Mouse (Mus musculus): ENCODE measurements around the gene Cxcl16. TPM values are rescaled to one million over a fixed set of nuclear protein-coding genes. Genes with fewer than 3 reads are reported as not detected.
A peak's percentile ranks its signal among the peaks of the same experiment; 100 is the strongest.
"Not testable (repeated sequence)": the region's sequence is repeated elsewhere in the genome, so short reads cannot be mapped to it uniquely, and the experiment has no call there.

Cxcl16 gene
- total RNA-seq, 2 experiments from 2014 or later, result 0.68 to 0.91 TPM

GRCm38 (mm10) chr11:70453261-70454044 is 6.3 kb downstream of the Cxcl16 start:
- DNase-seq, result no peak
- intact Hi-C loops (cut with DNase I), result loop anchor here (5.0 kb wide), 1 partner anchor 54 kb away; the partner anchor contains the start of gene Tm4sf5

- intact Hi-C loops (cut with DNase I), result loop anchor here (5.0 kb wide), 1 partner anchor 55 kb away; the partner anchor contains the start of gene Tm4sf5
- DNase-seq, result peak; percentile 98
These were observed 7.8 kb downstream of the Cxcl16 start, which contains the start of gene Med11 for GRCm38 (mm10) chr11:70451797-70452498. TSS of gene Med11 (plus strand) at chr11:70451919.

- intact Hi-C loops (cut with DNase I), result loop anchor here (5.0 kb wide), 1 partner anchor 56 kb away; the partner anchor contains the start of gene Tm4sf5
- DNase-seq, result no peak
These were observed 8.9 kb downstream of the Cxcl16 start for GRCm38 (mm10) chr11:70450926-70451325.

GRCm38 (mm10) chr11:70447373-70447772 is 12.4 kb downstream of the Cxcl16 start:
- DNase-seq, result no peak
- intact Hi-C loops (cut with DNase I), result loop anchor here (10.0 kb wide), 1 partner anchor 157 kb away; no protein-coding TSS in a partner anchor

DNA sequence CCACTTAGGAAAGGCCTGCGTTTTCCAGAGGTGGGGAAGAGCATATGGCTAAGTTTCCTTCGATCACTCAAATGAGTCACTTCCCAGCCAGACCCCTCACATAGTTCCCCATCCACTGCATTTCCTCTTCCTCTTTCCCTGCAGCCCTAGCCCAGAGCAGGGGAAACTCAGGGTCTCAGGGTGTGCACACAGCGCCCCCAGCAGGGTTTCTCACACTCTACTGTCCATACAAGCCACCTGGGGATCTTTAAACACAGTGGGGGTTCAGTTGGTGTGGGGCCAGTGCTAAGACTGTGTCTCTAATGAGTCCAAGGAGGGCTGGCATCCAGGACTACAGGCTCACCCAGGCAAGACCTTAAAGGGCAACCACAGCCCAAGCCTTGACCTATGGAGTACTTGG is 13.0 kb downstream of the Cxcl16 start:
- no peak for DNase-seq

DNA sequence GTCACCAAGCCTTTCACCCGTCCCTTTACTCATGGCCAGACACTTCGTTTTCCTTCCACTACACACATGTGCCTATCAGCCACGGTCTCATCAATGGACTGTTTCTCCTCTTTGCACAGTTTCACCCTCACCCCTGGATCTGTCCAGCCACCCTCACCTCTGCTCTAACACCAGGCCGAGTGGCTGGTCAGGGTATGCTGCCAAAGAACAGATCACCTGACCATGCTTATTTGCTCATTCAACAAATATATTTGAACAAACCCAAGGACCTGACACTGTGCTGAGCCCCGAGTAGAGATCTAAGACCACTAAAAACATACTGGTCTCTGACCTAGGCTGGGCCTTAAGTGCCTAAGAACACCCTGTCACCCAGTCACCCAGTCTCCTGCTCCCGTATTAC is 15.1 kb downstream of the Cxcl16 start:
- intact Hi-C loops (cut with DNase I), result loop anchor here (10.0 kb wide), 1 partner anchor 160 kb away; no protein-coding TSS in a partner anchor
- no peak for DNase-seq

More for the DNA sequence above, 13.0 kb downstream of the Cxcl16 start:
- intact Hi-C loops (cut with DNase I), result loop anchor here (10.0 kb wide), 1 partner anchor 158 kb away; no protein-coding TSS in a partner anchor

DNA sequence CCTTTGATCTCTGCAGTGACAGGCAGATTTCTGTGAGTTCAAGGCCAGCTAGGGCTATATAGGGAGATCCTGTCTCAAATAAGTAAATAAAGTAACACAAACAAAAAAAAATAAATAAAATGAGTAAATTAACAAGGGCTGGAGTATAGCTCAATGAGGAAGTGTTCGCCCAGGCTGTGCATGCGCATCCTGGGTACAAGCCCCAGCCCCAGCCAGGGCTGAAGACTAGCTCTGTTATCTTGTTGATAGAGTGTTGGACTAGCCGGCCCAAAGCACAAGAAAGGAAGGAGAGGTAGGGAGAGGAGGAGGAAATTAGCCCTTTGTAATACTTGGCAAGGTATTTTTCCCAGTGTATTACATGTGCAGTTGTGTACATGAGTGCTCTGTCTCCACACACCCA is 15.8 kb downstream of the Cxcl16 start:
- intact Hi-C loops (cut with DNase I), result loop anchor here (10.0 kb wide), 1 partner anchor 161 kb away; no protein-coding TSS in a partner anchor
- DNase-seq, result no peak

GRCm38 (mm10) chr11:70441882-70442281 is 17.9 kb downstream of the Cxcl16 start:
- DNase-seq, result no peak
- intact Hi-C loops (cut with DNase I), result loop anchor here (10.0 kb wide), 1 partner anchor 163 kb away; no protein-coding TSS in a partner anchor

- intact Hi-C loops (cut with DNase I), result loop anchor here (10.0 kb wide), 1 partner anchor 164 kb away; no protein-coding TSS in a partner anchor
- DNase-seq, result no peak
These were observed 19.1 kb downstream of the Cxcl16 start for GRCm38 (mm10) chr11:70440637-70441036.

DNA sequence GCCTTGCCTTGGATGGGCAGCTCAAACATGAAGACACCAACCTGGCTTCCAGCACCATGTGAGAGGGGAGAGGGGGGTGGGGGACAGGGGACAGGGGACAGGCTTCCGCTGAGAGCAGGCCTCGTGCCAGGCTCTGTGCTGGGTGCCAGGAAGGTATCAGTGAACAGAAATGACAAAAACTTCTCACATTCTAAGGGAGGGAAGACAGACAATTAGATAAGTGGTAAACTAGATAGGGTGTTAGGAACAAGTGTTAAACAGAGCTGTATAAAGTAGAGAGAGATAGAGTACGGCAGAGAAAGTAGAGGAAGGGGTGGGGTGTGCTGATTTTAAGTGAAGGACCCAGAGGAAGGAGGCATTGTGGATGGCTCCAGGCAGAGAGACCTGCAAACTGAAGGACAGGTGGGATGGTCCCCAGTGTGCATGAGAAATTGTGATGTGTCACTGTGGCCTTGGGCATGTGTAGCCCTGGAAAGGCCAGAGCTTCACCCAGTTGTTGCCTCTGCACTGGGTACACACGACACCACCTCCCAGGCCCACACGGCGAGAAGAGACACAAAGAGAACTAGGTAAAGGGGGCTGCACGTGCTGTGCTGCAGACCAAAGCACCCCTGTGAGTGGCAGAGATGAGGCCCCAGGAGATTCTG is 20.9 kb downstream of the Cxcl16 start:
- no peak for DNase-seq

DNA sequence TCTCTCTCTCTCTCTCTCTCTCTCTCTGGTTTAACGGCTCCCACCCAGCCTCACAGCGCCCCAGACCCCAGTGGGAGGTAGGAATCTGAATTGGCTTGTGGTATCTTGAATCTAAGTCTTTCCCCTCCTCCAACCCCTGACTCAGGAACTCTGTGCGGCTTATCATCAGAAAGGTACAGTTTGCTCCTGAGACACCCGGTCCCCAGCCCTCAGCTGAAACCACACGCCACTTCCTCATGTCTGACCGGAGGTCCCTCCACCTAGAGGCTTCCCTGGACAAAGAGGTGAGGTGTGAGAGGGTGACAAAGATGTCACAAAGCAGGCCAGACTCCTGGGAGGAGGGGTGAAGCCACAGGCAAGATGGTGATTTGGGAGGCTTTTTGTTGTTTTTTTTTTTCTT is 22.4 kb downstream of the Cxcl16 start:
- intact Hi-C loops (cut with DNase I), result no loop called here
- no peak for DNase-seq

More for the DNA sequence above, 20.9 kb downstream of the Cxcl16 start:
- intact Hi-C loops (cut with DNase I), result no loop called here

DNA sequence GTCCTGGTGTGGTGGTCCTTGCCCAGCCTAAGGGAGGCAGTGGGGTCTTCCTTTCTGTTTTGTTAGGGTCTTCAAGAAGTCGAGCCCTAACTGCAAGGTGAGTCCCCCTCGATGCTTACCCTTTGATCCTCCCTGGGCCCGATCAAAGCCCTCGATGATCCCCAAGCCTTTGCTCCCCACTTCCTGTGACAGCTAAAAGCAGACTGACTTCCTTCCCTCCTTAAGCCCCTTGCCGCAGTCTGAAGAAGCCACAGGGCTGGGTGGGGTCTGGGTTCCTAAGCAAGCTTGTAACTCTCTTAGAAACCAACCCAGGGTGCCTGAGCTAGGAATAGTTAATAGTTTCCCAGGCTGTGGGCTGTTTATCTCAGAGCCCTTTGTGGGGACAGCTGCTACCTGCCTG is 24.3 kb downstream of the Cxcl16 start:
- intact Hi-C loops (cut with DNase I), result no loop called here

GRCm38 (mm10) chr11:70433951-70434350 is 25.8 kb downstream of the Cxcl16 start:
- intact Hi-C loops (cut with DNase I), result no loop called here
- DNase-seq, result no peak

More for the DNA sequence above, 24.3 kb downstream of the Cxcl16 start:
- DNase-seq, result no peak

- no peak for DNase-seq
- intact Hi-C loops (cut with DNase I), result no loop called here
These were observed 26.2 kb downstream of the Cxcl16 start for GRCm38 (mm10) chr11:70433569-70433943.

- DNase-seq, result peak; percentile 66
- intact Hi-C loops (cut with DNase I), result no loop called here
These were observed 26.8 kb downstream of the Cxcl16 start for GRCm38 (mm10) chr11:70432895-70433568.

DNA sequence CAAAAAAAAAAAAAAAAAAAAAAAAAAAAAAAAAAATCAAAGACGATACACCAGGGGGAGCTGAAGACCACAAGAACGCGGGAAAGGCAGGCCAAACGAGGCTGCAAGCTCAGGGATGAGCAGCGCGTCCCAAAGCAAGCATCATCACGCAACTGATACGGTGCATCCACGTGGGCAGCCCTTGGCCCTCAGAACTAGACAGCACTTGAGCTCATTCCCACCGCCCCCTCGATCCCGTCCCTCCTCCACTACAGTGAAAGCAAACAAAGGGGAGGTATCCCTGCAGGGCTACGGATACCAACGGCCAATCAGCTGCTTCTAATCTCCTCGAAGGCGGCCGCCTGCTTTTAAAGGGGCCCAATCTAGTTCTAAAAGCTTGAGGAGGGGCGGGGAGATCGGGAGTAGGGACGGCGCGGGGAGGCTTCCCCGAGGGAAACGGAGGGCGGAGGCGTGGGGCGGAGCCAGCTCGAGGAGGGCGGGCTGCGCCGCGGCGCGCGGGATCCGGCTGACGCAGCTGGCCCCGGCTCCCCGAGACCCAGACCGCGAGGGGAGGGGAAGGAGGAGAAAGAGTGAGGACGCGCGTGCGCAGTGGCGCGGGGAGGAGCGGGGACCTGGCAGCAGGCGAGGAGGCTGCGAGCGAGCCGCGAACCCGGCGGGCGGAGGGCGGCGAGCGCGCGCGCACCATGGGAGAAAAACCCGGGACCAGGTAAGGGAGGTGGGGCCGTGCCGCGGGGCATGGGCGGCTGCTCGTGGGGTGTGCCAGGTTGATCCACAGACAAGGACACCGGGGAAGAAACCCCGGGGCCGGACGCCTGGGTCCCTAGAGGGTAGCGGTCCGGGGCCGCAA is 27.5 kb downstream of the Cxcl16 start, which contains the start of gene Arrb2:
TSS of gene Arrb2 (plus strand) at position 588 of the 847 bp plus-strand sequence.
- peak; percentile 99 for DNase-seq
- intact Hi-C loops (cut with DNase I), result no loop called here

GRCm38 (mm10) chr11:70431574-70431973 is 28.2 kb downstream of the Cxcl16 start:
- intact Hi-C loops (cut with DNase I), result no loop called here
- DNase-seq, result no peak

DNA sequence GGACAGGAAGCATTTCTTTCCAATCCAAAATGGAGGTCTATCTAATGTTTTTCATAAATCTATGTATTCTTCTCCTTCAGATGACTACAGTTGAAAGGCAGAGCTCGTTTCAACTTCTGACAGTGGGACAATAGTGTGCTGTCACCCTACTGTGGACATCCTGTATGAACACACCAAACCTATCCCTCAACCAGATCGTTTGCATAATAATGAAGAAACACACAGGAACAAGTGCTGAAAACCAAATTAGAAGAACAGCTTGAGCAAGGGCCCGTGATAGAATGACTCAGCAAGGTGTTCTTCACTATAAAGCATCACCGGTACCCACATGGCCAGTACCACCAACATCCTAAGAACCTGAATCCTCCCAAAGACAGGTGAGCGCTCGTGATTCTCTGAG is 33.2 kb downstream of the Cxcl16 start:
- intact Hi-C loops (cut with DNase I); DNase-seq: not testable (repeated sequence)

DNA sequence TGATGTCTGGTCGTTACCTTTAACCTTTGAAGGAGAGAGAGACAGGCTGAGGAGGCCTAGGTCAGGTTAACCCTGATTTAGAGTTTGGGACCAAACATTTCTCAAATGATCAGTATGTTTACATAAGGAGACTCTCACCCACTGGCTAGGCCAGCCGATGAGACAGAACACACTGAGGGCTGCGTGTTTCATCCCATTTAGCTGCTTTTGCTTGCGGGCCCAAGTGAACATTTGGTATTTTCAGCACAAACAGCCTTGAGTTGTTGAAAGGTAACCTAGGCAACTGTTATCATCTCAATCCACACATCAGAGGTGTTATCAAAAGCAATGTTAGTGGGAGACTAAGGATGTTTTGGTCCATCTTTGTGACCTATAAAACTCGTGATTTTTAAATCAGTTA is 40.3 kb downstream of the Cxcl16 start:
- intact Hi-C loops (cut with DNase I), result loop anchor here (10.0 kb wide), 1 partner anchor 335 kb away; no protein-coding TSS in a partner anchor
- no peak for DNase-seq
